Mouse (Mus musculus) heart, postnatal 0 days (tissue): ENCODE measurements around the gene Efnb3. TPM values are rescaled to one million over a fixed set of nuclear protein-coding genes. Genes with fewer than 3 reads are reported as not detected.

Source experiments
- ATAC-seq: fragments of 200-750 bp; cut with Nextera tagmentation; 2 replicates; pipeline ENCODE4 v1.8.0; 2017; ENCODE audit warnings: low read depth, moderate number of reproducible peaks, moderate library complexity; ENCODE audit not compliant: insufficient read depth
- DNase-seq: peaks from one replicate; pipeline ENCODE4 v3.0.0-alpha.2; 2016; ENCODE audit warnings: low spot score
- H3K27ac ChIP-seq: fragments of 300-500 bp; sonication (generic); 2 replicates; pipeline ENCODE4 v1.5.1; 2014; ENCODE audit warnings: low read depth, mild to moderate bottlenecking
- H3K27me3 ChIP-seq: fragments of 300-500 bp; sonication (generic); 2 replicates; pipeline ENCODE4 v1.6.1; 2014; ENCODE audit warnings: low read length, mixed read lengths; ENCODE audit not compliant: control insufficient read depth, insufficient read depth
- H3K36me3 ChIP-seq: fragments of 300-500 bp; sonication (generic); replicated peaks from 2 replicates; pipeline ENCODE4 v1.6.1; 2014; ENCODE audit warnings: low read length, mixed read lengths; ENCODE audit not compliant: control insufficient read depth, insufficient read depth
- H3K4me1 ChIP-seq: fragments of 300-500 bp; sonication (generic); 2 replicates; pipeline ENCODE4 v1.6.1; 2014; ENCODE audit warnings: antibody characterized with exemption; ENCODE audit not compliant: control insufficient read depth, insufficient read depth
- H3K4me2 ChIP-seq: fragments of 300-500 bp; sonication (generic); 2 replicates; pipeline ENCODE4 v1.6.1; 2014; ENCODE audit warnings: low read depth, mild to moderate bottlenecking, low read length, moderate library complexity
- H3K4me3 ChIP-seq: fragments of 300-500 bp; sonication (generic); 2 replicates; pipeline ENCODE4 v1.5.1; 2014; ENCODE audit warnings: low read depth, low read length
- H3K9ac ChIP-seq: fragments of 300-500 bp; sonication (generic); replicated peaks from 2 replicates; pipeline ENCODE4 v1.6.1; 2014; ENCODE audit warnings: low read depth, low read length, mixed read lengths
- H3K9me3 ChIP-seq: fragments of 300-500 bp; sonication (generic); replicated peaks from 2 replicates; pipeline ENCODE4 v1.6.1; 2016; ENCODE audit warnings: low read length; ENCODE audit not compliant: control insufficient read depth
- CTCF ChIP-seq: IDR thresholded peaks from 2 replicates; pipeline ENCODE4 v1.5.1; 2016; ENCODE audit warnings: antibody characterized with exemption, control low read depth, low read depth
- EP300 ChIP-seq: IDR thresholded peaks from 2 replicates; pipeline ENCODE4 v1.6.1; 2016; ENCODE audit warnings: antibody characterized with exemption, low read depth
- WGBS: fragments of 180-500 bp; shearing (Covaris S2); extraction: QIAGEN DNeasy Blood & Tissue Kit; methylation state at CpG from one replicate; pipeline ENCODE4 v1.1.7; 2014; 5-methylcytosine and 5-hydroxymethylcytosine counted together
- polyA plus RNA-seq: library from polyadenylated mRNA; unstranded; fragments of >200 nt; fragmentation: Nextera tagmentation; extraction: Ambion mirVana; gene quantifications from 2 replicates; pipeline ENCODE4 v1.2.1, GENCODE M21; 2015
- total RNA-seq: library from RNA; depleted of rRNA; stranded (reverse); fragments of >200 nt; gene quantifications from 2 replicates; pipeline ENCODE4 v1.2.3, GENCODE M21; 2014; ENCODE audit warnings: low replicate concordance

Efnb3 gene
- total and polyA plus RNA-seq, 2 experiments from 2014 or later = 75.6 to 79.5 TPM

GRCm38 (mm10) chr11:69557381-69557958 is 2.5 kb downstream of the Efnb3 start:
- no peak overlapping the region for H3K4me2 ChIP-seq
- TF ChIP-seq CTCF (no peak), EP300 (no peak)
- H3K27me3 ChIP-seq = no peaks in the 10 kb centered on the region
- no peak overlapping the region for H3K9ac ChIP-seq
- H3K9me3 ChIP-seq = no peaks in the 10 kb centered on the region
- H3K27ac ChIP-seq = no peak overlapping the region
- no peak overlapping the region for H3K4me3 ChIP-seq
- DNase-seq (no peak), ATAC-seq (no peak)
- peaks cover 20% of the 10 kb centered on the region; the same call in 1 of the 2 replicates for H3K36me3 ChIP-seq
- 0 out of 2 replicates have a peak, but pooled peaks cover 12% of the 10 kb centered on the region for H3K4me1 ChIP-seq
- WGBS = 56% methylated on average over 14 of the region's 14 CpGs

- Histone ChIP-seq H3K9me3 (no peaks in the 10 kb centered on the region), H3K27me3 (no peaks in the 10 kb centered on the region), H3K4me2 (no peak overlapping the region), H3K36me3 (peaks cover 11% of the 10 kb centered on the region; the same call in 1 of the 2 replicates), H3K4me1 (no peaks in the 10 kb centered on the region), H3K9ac (no peak overlapping the region), H3K4me3 (no peak overlapping the region), H3K27ac (no peak overlapping the region)
- ATAC-seq (no peak), DNase-seq (no peak)
- TF ChIP-seq CTCF (no peak), EP300 (no peak)
- 61% methylated on average over 5 of the region's 5 CpGs for WGBS
Measured at GRCm38 (mm10) chr11:69554539-69555140, 5.4 kb downstream of the Efnb3 start.

GRCm38 (mm10) chr11:69553341-69553721 is 6.7 kb downstream of the Efnb3 start:
- ATAC-seq (no peak), DNase-seq (no peak)
- 22% methylated on average over 2 of the region's 2 CpGs for WGBS
- Histone ChIP-seq H3K4me2 (no peak overlapping the region), H3K9ac (no peak overlapping the region), H3K27ac (no peak overlapping the region), H3K36me3 (peaks cover 11% of the 10 kb centered on the region; the same call in 1 of the 2 replicates), H3K4me1 (no peaks in the 10 kb centered on the region), H3K9me3 (no peaks in the 10 kb centered on the region), H3K4me3 (no peak overlapping the region), H3K27me3 (no peaks in the 10 kb centered on the region)
- TF ChIP-seq CTCF (no peak), EP300 (no peak)

- Histone ChIP-seq H3K9me3 (no peaks in the 10 kb centered on the region), H3K9ac (no peak overlapping the region), H3K4me1 (no peaks in the 10 kb centered on the region), H3K27me3 (no peaks in the 10 kb centered on the region), H3K27ac (no peak overlapping the region), H3K36me3 (peaks cover 11% of the 10 kb centered on the region; the same call in 1 of the 2 replicates), H3K4me2 (no peak overlapping the region), H3K4me3 (no peak overlapping the region)
- ATAC-seq (no peak), DNase-seq (no peak)
- TF ChIP-seq EP300 = no peak
- no peak for TF ChIP-seq CTCF
- 31% methylated on average over 14 of the region's 14 CpGs for WGBS
Measured at GRCm38 (mm10) chr11:69552622-69553340, 7.2 kb downstream of the Efnb3 start.

- no peak for TF ChIP-seq CTCF
- TF ChIP-seq EP300 = no peak
- peaks cover 6% of the 10 kb centered on the region; the same call in 1 of the 2 replicates for H3K4me1 ChIP-seq
- H3K36me3 ChIP-seq = peaks cover 7% of the 10 kb centered on the region; the same call in 1 of the 2 replicates
- no peak overlapping the region for H3K4me3 ChIP-seq
- H3K4me2 ChIP-seq = no peak overlapping the region
- DNase-seq (no peak), ATAC-seq (no peak)
- H3K9me3 ChIP-seq = no peaks in the 10 kb centered on the region
- no peak overlapping the region for H3K9ac ChIP-seq
- no peaks in the 10 kb centered on the region for H3K27me3 ChIP-seq
- H3K27ac ChIP-seq = no peak overlapping the region
- WGBS = 67% methylated on average over 4 of the region's 4 CpGs
Measured at GRCm38 (mm10) chr11:69551310-69551709, 8.7 kb downstream of the Efnb3 start.
